Mouse (Mus musculus): ENCODE data around the gene Dnah8. TPM values are rescaled to one million over a fixed set of nuclear protein-coding genes. Genes with fewer than 3 reads are reported as not detected.

Gene Dnah8
- polyA plus RNA-seq (2017; shearing (Covaris generic)) = 10 to 100 TPM; 14.6 to 29.9 TPM

GRCm38 (mm10) chr17:30624132-30624531 is at the start of gene Dnah8:
Dnah8 (plus strand) TSS chr17:30624354.

GRCm38 (mm10) chr17:30575941-30576773 is 48.0 kb upstream of the Dnah8 start, which contains the start of gene Btbd9:
Btbd9 (minus strand) TSS chr17:30576488.

GRCm38 (mm10) chr17:30626719-30627118 is 2.6 kb downstream of the Dnah8 start, which contains the start of gene Glo1:
Glo1 (minus strand) TSS chr17:30626871.

GRCm38 (mm10) chr17:30901627-30902026 is 277.5 kb downstream of the Dnah8 start, which contains the start of gene Glp1r:
Glp1r (plus strand) TSS chr17:30901817.

Other genes starting within 250 kb of the Dnah8 start
- gene Btbd9, start 47.9 kb upstream of the Dnah8 start, polyA plus RNA-seq (2017; shearing (Covaris generic)) = 10 to 100 TPM; 55.5 to 63.1 TPM
- gene Glo1, start 2.5 kb downstream of the Dnah8 start, polyA plus RNA-seq (2017; shearing (Covaris generic)) = 100 to 1,000 TPM in 1 of 2 experiments, 10 to 100 TPM in 1; 96.3 to 112 TPM